Mouse (Mus musculus) liver (tissue): ENCODE data around the gene Vps37b.

Experiments
- DNase-seq: peaks from one replicate; pipeline ENCODE4 v3.0.0-alpha.2; 2020; ENCODE audit warnings: mixed read lengths

Gene Vps37b

DNA sequence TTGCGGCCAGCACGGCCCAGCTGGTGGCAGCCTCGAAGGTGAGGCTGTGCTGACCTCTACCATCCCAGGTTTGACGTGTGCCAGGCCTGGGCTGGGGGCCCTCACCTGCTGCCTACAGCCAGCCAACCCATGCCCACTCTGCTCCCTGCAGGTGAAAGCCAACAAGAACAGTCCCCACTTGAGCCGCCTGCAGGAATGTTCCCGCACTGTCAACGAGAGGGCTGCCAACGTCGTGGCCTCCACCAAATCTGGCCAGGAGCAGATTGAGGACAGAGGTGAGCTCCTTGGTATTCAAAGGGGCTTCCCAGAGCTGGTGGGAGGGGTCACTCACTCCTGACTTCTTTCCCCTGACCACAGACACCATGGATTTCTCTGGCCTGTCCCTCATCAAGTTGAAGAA is 30.8 kb downstream of the Vps37b start:
- DNase-seq = no peak

DNA sequence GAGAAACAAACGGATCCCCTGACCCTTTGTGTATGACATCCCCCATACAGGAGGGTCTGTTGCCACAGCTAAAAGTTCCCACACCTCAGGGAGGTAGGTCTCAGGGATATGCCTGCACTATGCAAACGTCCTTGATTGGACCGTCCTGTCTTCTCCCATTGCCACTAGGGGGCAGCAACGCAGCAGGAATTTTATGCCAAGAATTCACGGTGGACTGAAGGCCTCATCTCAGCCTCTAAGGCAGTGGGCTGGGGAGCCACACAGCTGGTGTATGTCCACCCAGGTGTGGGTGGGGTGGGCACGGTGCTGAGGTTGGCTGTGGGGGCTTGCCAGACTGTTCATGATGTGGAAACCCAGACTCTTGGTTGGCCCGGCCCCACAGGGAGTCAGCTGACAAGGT is 31.2 kb downstream of the Vps37b start:
- peak; percentile 90 for DNase-seq

DNA sequence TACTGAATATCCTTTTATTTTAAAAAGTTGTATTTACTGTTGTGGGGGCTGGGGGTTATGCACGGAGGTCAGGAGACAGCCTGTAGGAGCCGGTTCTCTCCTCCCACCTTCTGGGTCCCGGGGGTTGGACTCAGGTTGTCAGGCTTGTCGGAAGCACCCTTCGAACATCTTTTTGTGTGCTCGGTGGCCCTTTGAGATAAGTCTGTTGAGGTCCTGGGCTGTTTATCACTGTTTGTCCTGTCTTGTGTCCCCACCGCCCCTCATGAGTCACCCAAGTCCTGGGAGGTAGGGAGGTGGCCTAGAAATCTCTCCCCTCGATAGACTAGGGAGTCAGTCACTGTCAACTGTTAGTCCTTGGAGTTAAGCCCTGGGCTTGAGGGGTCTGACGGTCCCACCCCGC is 33.7 kb downstream of the Vps37b start:
- DNase-seq = no peak

DNA sequence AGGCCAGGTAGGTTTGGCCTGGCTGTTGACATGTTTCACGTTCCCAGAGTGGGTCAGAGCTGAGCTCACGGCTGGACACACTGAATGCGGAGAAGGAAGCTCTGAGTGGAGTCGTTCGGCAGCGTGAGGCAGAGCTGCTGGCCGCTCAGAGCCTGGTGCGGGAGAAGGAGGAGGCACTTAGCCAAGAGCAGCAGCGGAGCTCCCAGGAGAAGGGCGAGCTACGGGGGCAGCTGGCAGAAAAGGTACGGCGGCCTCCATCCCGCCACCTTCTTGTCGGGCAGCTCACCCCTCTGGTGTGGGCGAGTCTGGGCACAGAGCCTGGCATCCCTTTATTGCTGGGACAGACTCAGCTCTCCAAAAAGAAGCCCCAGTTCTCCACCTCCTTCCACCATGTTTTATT is 34.3 kb downstream of the Vps37b start:
- no peak for DNase-seq

DNA sequence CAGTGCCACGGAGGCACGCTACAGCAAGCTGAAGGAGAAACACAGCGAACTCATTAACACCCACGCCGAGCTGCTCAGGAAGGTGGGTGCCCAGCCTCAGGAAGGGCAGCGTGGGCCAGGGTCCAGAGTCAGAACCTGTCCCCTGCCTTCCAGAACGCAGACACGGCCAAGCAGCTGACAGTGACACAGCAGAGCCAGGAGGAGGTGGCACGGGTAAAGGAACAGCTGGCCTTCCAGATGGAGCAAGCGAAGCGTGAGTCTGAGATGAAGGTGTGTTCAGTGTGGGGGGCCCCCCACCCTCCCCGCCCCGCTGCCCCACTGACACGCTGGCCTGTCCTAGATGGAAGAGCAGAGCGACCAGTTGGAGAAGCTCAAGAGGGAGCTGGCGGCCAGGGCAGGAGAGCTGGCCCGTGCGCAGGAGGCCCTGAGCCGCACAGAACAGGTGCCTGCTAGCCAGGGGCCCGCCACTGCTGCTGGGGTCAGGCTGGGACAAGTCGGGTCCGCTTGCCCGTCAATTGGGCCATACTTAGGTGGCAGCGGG is 34.8 kb downstream of the Vps37b start:
- no peak for DNase-seq

DNA sequence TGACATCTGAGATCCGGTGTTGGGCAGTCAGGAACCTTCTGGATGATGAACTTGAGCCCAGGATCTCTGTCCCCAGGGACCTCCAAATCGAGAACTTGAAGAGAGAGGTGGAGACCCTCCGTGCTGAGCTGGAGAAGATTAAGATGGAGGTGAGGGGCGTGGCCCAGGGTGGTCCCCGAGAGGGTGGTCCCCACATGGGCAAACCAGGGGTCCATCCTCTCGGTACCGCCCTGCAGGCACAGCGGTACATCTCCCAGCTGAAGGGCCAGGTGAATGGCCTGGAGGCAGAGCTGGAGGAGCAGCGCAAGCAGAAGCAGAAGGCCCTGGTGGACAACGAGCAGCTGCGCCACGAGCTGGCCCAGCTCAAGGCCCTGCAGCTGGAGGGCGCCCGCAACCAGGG is 35.4 kb downstream of the Vps37b start:
- no peak for DNase-seq

DNA sequence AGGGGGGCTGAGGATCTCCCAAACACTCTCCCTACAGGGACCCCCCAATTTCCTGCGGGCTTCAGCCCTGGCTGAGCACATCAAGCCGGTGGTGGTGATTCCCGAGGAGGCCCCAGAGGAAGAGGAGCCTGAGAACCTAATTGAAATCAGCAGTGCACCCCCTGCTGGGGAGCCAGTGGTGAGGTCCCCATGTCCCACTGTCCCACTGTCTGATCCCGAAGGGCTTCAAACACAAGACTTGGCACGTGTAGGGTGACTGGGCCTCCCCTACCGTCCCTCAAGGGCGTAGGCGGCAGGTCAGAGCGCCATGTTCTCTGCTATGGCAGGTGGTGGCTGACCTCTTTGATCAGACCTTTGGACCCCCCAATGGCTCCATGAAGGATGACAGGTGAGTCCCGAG is 35.9 kb downstream of the Vps37b start:
- no peak for DNase-seq

DNA sequence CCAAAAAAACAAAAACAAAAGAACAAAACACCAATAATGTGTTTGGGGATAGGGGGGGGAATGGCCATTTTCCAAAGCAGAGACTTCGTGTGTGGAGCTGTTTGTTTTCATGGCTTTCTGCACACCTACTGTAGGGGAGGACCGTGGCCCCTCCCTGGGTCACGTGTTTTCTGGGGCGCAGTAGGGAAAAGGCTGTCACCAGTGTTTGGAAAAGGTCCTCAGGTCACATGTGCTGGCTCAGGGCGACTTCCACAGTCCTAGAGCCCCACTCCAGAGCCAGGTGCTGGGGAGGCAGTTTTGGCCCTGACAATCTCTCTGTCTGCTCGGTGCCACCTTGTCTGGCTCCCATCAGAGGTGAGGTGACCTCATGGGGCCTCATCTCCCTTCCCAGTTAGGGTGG is 36.7 kb downstream of the Vps37b start:
- no peak for DNase-seq

DNA sequence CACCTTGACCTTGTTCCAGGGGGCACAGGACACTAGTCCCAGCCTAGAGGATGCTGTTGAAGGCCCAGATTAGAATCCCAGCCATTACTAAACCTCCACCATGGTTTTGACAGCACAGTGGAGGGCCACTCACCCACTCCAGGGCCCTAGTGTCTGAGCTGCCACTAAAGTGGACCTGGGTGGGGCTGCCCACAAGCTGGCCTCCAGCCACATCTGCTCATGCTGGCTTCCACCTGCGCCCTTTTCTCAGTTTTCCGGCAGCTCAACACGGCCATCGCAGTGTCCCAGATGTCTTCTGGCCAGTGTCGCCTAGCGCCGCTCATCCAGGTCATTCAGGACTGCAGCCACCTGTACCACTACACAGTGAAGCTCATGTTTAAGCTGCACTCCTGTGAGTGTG is 37.6 kb downstream of the Vps37b start:
- no peak for DNase-seq

DNA sequence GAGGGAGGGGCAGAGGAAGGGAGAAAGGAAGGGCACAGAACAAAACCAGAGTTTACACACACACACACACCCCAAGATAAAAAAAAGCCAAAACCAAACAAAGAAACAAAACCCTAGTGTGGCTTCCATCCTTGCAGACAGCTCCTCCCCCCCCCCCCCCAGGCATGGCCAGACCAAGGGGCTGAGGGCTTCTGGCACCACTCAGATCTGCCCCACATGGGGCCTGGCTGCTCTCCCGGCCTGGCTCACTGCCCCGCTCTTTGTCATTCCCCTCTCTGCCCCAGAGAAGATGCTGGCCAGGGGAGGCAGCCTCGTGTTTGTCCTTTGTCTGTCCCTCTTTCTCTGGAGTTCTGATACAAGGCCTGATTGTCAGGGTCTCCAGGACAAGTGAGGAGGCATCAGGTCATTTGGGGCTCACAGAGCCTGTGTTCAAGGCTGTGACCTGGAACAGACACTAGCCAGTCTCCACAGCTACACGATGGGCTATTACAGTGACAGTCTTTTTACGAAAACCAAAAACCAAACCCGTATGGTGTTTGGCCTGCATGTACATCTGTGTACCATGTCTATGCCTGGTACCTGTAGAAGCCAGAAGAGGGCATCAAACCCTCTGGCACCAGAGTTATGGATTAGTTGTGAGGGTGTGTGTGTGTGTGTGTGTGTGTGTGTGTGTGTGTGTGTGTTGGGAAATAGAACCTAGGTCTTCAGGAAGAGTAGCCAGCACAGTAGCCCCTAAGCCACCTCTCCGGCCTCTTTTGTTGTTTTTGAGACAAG is 38.6 kb downstream of the Vps37b start:
- no peak for DNase-seq

DNA sequence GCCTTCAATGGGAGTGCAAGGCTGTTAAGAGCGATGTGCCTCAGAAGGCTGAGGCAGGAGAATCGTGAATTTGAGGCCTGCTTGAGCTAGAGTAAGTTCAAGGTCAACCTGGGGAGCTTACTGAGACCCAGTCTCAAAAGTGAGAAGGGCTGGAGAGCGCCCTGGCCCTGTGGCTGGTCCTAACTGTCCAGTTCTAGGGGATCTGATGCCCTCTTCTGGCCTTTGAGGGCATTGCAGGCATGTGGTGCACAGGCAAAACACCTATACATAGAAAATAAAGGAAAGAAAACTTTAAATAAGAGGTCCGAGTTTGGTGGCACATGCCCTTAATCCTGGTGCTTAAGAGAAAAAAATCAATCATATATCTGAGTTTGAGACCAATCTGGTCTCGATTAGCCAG is 39.3 kb downstream of the Vps37b start:
- DNase-seq = peak; percentile 84

DNA sequence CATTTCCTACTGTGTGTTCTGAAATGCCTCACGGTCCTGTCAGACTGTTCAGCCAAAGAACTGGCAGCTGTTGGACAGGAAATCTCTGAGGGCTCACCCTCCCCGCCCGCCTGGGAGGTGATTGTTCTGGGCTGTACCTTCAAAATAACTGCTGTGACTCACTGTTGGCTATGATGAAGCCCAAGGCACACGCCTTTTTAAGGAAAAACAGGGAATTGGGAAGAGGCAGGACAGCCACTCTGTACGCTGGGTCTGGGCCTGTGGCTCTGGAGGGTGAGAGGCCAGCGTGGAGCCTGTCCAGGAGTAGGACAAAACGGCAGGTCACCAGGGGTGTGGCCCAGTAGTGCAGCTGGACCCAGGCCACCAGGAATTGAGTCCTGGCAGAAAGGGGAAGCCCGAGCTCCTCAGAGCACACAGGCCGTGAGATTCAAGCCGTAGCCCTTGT is 39.9 kb downstream of the Vps37b start:
- no peak for DNase-seq

DNA sequence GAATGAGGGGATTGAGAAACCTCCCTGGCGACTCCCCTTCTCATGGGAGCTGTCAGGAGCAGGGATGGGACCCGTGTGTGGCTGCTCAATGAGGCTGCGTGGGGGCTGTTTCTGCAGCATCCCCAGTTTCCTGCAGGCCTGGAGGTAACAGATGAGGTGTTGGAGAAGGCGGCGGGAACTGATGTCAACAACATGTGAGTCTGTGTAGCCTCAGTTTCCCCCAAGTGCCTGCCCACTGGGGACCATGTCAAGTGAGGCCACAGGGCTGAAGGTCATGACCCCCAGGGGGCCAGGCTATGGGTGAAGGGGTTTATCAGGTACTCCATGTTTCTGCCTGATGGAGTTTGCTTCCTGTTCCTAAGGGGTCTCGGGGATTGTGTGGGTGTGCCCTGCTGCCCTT is 40.7 kb downstream of the Vps37b start:
- no peak for DNase-seq

DNA sequence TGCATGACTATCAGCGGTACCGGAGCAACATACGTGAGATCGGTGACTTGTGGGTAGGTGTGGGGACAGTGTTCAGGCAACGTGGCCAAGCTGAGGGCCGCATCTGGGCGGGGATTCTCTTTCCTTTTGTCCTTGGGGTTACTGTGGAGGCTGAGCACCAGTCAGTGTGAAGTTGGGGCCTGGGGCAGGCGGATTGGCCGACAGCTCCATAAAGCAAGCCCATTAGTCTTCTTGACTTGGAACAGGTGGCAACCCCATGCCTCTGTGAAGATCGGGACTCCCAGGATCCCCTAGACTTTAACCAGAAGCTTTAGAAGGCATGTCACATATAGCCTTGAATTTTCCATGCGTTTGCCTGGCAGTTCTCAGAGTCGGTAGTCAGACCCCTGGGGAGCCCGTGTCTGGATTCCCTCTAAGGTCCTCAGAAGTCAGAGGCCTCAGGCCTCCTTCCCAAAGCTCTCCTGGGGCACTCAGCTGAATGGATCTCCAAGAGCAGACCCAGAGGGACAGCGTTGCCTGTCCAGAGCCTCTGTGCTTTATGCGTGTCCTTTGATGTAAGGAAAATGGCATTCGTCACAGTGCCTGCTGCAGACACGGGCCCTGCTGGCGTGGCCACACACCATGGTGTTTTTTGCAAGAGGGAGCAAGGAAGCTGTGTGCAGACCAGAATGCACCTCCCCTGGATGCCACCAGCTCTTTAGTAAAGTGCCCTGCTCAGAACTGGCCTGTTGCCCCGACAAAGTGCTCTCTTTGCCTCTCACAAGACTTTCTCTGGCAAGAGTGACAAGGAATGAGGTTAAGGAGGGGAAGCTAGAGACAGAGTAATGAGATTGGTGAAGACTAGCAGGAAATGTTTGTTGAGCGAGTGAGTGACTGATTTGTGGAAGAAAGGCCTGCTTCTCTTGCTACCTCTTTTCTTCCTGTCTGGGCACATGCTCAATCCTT is 41.9 kb downstream of the Vps37b start:
- no peak for DNase-seq

DNA sequence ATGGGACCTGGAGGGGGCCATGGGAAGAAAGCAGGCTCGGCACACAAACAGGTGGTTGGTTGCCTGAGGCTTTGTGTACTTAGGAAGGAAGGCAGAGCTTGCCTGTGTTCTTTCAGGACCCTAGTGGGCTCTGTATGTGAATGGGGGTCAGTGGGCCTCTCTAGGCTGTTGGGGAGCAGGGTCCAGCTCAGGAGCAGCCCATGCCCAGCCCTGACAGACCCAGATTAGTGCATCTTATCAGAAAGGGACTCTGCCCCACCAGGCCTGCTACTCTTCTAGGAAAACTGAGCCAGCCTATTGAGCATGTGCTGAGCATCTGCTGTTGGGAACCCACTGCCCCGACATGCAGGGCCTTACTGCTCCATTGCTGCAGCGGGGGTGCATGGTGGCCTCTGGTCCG is 44.6 kb downstream of the Vps37b start:
- DNase-seq = no peak

DNA sequence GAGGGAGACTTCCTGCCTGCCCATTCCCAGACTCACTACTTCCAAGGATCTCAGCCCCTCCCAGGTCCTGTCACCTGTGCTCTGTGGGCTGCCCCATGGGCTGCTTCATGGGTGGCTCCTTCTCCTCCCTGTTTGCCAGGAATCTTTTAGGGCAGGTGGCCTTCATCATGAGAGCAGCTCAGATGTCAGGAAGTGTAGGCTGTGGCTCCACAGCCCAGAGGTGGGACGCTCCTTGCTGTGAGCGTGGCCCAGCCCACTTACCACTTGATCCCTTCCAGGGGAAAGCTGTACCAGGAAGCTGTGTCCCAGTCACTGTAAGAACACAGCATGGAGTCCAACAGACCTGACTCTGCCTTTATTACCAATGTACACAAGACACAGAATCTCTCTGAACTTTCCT is 45.1 kb downstream of the Vps37b start:
- DNase-seq = no peak

DNA sequence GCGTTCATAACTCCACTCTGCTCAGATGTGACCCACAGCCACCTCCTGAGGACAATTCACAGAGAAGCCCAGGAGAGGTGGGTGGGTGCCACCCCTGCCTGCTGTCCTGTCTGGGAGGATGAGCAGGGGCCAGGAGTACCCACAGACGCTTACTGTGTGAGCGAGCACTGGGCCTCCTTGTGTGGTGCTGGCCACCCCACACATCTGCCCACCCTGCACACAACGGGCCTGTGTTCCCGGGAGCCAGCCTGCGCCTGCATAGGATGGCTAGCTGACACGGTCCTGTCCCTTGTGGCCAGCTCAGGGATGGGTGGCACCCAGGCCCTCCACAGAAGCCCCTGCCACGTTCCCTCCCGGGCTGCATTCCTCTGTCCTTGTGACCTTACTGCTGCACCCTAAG is 46.6 kb downstream of the Vps37b start:
- no peak for DNase-seq

DNA sequence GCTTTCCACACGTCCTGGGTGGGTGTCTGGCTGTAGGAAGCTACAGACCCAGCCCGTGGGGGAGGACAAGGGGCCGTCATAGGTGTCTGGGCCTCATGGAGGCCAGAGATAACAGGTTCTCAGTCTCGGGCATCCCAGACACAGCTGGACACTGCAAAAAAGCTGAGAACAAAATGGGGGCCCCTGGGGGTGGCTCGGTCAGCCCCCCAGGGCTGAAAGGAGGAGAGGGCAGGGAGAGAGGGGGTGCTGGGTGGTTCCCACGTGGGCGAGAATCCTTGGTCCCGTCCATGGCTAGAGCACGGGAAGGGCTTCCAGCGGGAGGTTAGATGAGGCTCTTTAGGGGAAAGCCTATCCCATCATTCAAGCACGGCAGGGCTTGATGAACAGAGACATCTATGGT is 49.2 kb downstream of the Vps37b start:
- DNase-seq = no peak

DNA sequence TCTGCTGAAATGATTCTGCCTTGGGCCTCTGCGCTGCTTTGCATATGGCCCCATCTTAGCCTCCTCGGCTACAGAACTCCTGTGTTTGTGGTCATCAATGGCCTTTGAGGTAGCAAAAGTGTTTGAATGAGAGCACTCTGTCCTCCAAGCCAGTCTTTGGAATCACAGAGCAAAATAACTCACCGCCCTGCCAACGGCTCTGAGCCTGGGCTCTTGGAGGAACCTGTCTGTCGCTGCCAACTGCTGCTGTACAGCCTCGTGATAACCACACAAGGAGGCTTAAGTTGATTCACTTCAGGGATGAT is 50.9 kb downstream of the Vps37b start:
- no peak for DNase-seq

DNA sequence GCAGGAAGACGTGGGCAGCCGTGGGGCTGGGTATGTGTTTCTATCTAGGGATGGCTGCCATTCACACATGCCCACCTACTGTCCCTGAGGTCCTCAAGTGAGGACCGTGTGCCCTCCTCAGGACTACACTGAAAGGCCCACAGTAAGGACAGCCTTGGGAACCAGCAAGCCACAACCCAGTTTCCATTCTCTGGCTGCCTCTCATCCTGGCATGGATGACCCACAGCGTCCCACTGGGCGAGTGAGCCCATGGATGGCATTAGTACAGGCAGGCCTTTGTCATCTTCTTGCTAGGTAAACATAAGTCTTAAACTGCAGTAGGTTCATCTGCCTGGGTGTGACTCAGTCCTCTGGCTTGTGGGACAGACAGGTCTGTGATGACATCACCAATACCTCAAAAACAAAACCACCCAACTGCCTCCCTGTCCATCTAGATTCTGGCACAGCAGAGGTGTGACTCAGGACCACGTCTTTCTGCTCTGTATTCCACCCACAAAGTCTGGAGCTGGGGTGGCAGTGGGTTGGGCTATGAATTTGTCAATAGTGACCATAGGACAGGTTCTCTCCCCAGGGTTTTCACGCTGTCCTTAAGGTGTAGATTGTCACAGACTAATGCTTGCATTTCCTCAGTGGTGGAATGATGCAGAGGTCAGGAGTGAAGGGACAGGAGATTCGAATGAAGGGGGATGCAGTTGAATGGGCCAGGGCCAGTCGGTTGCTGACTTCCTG is 51.4 kb downstream of the Vps37b start:
- no peak for DNase-seq

DNA sequence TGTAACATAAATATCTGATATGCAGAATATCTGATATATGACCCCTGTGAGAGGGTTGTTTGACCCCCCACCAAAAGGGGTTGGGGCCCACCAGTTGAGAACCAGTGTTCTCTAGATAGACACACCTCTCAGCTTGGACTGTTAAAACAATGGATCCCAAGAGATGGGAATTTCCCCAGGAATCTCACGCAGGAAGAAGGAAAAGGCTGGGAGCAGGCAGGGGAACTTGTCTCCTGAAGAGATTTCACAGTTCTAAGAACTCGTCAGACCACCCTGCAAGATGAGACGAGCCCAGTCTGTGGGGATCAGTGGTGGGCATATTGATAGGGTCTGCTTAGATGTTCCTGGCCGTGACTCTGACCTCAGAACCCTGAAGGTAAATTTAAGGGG is 52.1 kb downstream of the Vps37b start:
- no peak for DNase-seq

DNA sequence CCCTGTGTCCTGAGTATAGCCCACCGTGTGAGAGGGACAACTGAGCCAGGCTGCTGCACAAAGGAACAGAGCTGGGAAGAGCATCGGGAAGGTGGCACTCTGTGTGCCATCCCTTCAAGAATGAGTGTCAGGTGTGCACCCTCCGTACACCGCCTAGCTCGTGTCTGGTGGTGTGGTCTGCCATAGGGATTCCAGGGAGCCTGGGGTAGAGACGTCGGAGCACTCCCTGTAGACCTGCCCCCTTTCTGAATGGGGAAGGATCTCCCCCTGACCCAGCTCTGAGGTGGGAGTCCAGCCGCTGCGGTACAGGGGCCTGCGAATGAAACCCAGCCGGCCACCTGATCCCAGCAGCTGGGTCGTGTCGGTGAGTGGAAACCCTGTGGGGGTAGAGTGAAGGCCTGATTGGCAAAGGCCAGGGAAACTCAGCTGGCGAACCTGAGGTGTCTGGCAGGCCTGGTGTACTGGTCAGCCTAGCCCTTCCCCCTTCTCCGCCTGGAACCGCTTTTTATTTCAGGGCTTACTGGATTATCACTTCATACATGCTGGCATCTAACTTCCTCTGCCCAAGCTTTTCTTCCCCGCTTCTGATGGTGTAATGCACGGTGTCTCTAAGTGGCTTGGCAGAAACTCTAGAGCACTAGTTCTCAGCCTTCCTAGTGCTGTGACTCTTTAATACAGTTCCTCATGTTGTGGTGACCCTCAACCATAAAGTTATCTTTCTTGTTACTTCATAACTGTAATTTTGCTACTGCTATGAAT is 52.7 kb downstream of the Vps37b start:
- no peak for DNase-seq

DNA sequence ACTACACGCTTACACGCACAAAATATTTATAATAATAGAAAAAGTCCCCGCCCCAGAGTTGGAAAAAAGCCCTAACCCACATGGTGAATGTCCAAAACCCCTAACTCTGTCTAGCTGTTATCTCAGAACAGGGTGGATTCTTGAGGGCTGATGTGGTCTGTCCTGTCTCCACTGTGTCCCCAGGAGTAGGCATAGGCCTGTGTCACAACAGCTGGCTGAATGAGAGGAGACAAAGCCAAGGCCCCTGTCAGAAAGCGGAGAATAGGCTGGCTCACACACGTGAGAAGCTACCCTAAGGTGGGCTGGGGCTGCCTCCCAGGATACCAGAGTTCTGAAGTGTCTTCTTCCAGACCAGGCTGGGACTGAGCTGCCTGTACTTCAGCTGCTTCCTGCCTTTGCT is 53.9 kb downstream of the Vps37b start:
- no peak for DNase-seq
